Mouse (Mus musculus): Measurements from ENCODE around the gene Aig1. TPM values are rescaled to one million over a fixed set of nuclear protein-coding genes. Genes with fewer than 3 reads are reported as not detected.

Gene Aig1
- polyA plus RNA-seq, 1 experiment from 2014 or later: 66.2 TPM

- Histone ChIP-seq H3K4me2 (no peak overlapping the region), H3K4me3 (no peak overlapping the region), H3K36me3 (no peaks in the 10 kb centered on the region), H3K4me1 (replicated peaks) (peaks cover 14% of the 10 kb centered on the region), H3K9me3 (replicated peaks) (no peaks in the 10 kb centered on the region), H3K9ac (no peak overlapping the region), H3K27me3 (no peaks in the 10 kb centered on the region), H3K27ac (no peak overlapping the region)
- no peak for ATAC-seq (replicated peaks; ENCODE audit: insufficient number of reproducible peaks, insufficient read depth, low FRiP score, low read depth)
- WGBS: 67% methylated on average over 3 of the region's 3 CpGs
Observed at GRCm38 (mm10) chr10:13843746-13844145, 25.0 kb downstream of the Aig1 start.

GRCm38 (mm10) chr10:13842855-13843254, 25.9 kb downstream of the Aig1 start:
- Histone ChIP-seq H3K9me3 (replicated peaks) (no peaks in the 10 kb centered on the region), H3K4me3 (no peak overlapping the region), H3K27me3 (no peaks in the 10 kb centered on the region), H3K36me3 (no peaks in the 10 kb centered on the region), H3K27ac (0 out of 2 replicates have a peak overlapping the region, but pooled peaks have one; percentile 9), H3K4me1 (replicated peaks) (peaks cover 14% of the 10 kb centered on the region), H3K4me2 (0 out of 2 replicates have a peak overlapping the region, but pooled peaks have one; percentile 16), H3K9ac (no peak overlapping the region)
- 32% methylated on average over 8 of the region's 8 CpGs for WGBS
- ATAC-seq (replicated peaks; ENCODE audit: insufficient number of reproducible peaks, insufficient read depth, low FRiP score, low read depth): 0 out of 2 replicates have a peak, but pooled peaks have one; percentile 39

GRCm38 (mm10) chr10:13838511-13839126, 30.2 kb downstream of the Aig1 start:
- ATAC-seq (replicated peaks; ENCODE audit: insufficient number of reproducible peaks, insufficient read depth, low FRiP score, low read depth): no peak
- Histone ChIP-seq H3K27ac (no peak overlapping the region), H3K4me2 (no peak overlapping the region), H3K4me1 (replicated peaks) (peaks cover 14% of the 10 kb centered on the region), H3K27me3 (no peaks in the 10 kb centered on the region), H3K9ac (no peak overlapping the region), H3K9me3 (replicated peaks) (no peaks in the 10 kb centered on the region), H3K4me3 (no peak overlapping the region), H3K36me3 (no peaks in the 10 kb centered on the region)
- 67% methylated on average over 6 of the region's 6 CpGs for WGBS

- Histone ChIP-seq H3K9me3 (replicated peaks) (no peaks in the 10 kb centered on the region), H3K27ac (no peak overlapping the region), H3K4me2 (no peak overlapping the region), H3K27me3 (no peaks in the 10 kb centered on the region), H3K4me3 (no peak overlapping the region), H3K36me3 (no peaks in the 10 kb centered on the region), H3K9ac (no peak overlapping the region), H3K4me1 (replicated peaks) (peaks cover 8% of the 10 kb centered on the region)
- 0 out of 2 replicates have a peak, but pooled peaks have one; percentile 31 for ATAC-seq (replicated peaks; ENCODE audit: insufficient number of reproducible peaks, insufficient read depth, low FRiP score, low read depth)
- WGBS: 85% methylated on average over 21 of the region's 21 CpGs
Observed at GRCm38 (mm10) chr10:13837709-13838456, 30.9 kb downstream of the Aig1 start.

GRCm38 (mm10) chr10:13836956-13837355, 31.8 kb downstream of the Aig1 start:
- no peak for ATAC-seq (replicated peaks; ENCODE audit: insufficient number of reproducible peaks, insufficient read depth, low FRiP score, low read depth)
- WGBS: 90% methylated on average over 9 of the region's 9 CpGs
- H3K4me3 ChIP-seq: no peak overlapping the region

GRCm38 (mm10) chr10:13835737-13836475, 32.9 kb downstream of the Aig1 start:
- no peak for ATAC-seq (replicated peaks; ENCODE audit: insufficient number of reproducible peaks, insufficient read depth, low FRiP score, low read depth)
- H3K27me3 ChIP-seq: no peaks in the 10 kb centered on the region
- H3K9ac ChIP-seq: no peak overlapping the region
- no peak overlapping the region for H3K4me3 ChIP-seq
- H3K4me1 ChIP-seq (replicated peaks): peaks cover 6% of the 10 kb centered on the region; the same call in 1 of the 2 replicates
- 88% methylated on average over 10 of the region's 10 CpGs for WGBS
- no peak overlapping the region for H3K4me2 ChIP-seq
- no peaks in the 10 kb centered on the region for H3K9me3 ChIP-seq (replicated peaks)
- no peak overlapping the region for H3K27ac ChIP-seq
- H3K36me3 ChIP-seq: no peaks in the 10 kb centered on the region

More at GRCm38 (mm10) chr10:13836956-13837355, 31.8 kb downstream of the Aig1 start:
- Histone ChIP-seq H3K4me1 (replicated peaks) (peaks cover 6% of the 10 kb centered on the region), H3K9ac (no peak overlapping the region), H3K36me3 (no peaks in the 10 kb centered on the region), H3K9me3 (replicated peaks) (no peaks in the 10 kb centered on the region), H3K27ac (no peak overlapping the region), H3K27me3 (no peaks in the 10 kb centered on the region), H3K4me2 (no peak overlapping the region)

GRCm38 (mm10) chr10:13834056-13834455, 34.7 kb downstream of the Aig1 start:
- 56% methylated on average over 7 of the region's 7 CpGs for WGBS
- Histone ChIP-seq H3K4me3 (no peak overlapping the region), H3K36me3 (peaks cover 3% of the 10 kb centered on the region; the same call in 1 of the 2 replicates), H3K27ac (no peak overlapping the region), H3K4me1 (replicated peaks) (peaks cover 6% of the 10 kb centered on the region; the same call in 1 of the 2 replicates), H3K27me3 (no peaks in the 10 kb centered on the region), H3K9me3 (replicated peaks) (no peaks in the 10 kb centered on the region), H3K9ac (no peak overlapping the region), H3K4me2 (no peak overlapping the region)
- ATAC-seq (replicated peaks; ENCODE audit: insufficient number of reproducible peaks, insufficient read depth, low FRiP score, low read depth): no peak

- 0 out of 2 replicates have a peak, but pooled peaks cover 6% of the 10 kb centered on the region for H3K4me1 ChIP-seq (replicated peaks)
- no peak for ATAC-seq (replicated peaks; ENCODE audit: insufficient number of reproducible peaks, insufficient read depth, low FRiP score, low read depth)
- no peak overlapping the region for H3K4me2 ChIP-seq
- 85% methylated on average over 12 of the region's 12 CpGs for WGBS
- peaks cover 10% of the 10 kb centered on the region; the same call in 1 of the 2 replicates for H3K36me3 ChIP-seq
- no peak overlapping the region for H3K9ac ChIP-seq
- H3K4me3 ChIP-seq: no peak overlapping the region
- no peaks in the 10 kb centered on the region for H3K9me3 ChIP-seq (replicated peaks)
- H3K27me3 ChIP-seq: no peaks in the 10 kb centered on the region
- H3K27ac ChIP-seq: no peak overlapping the region
Observed at GRCm38 (mm10) chr10:13833066-13833566, 35.7 kb downstream of the Aig1 start.

- 63% methylated on average over 7 of the region's 7 CpGs for WGBS
- H3K9me3 ChIP-seq (replicated peaks): no peaks in the 10 kb centered on the region
Observed at GRCm38 (mm10) chr10:13832546-13833033, 36.2 kb downstream of the Aig1 start.

GRCm38 (mm10) chr10:13827150-13827549, 41.6 kb downstream of the Aig1 start:
- no peaks in the 10 kb centered on the region for H3K9me3 ChIP-seq (replicated peaks)
- peaks cover 14% of the 10 kb centered on the region; the same call in 1 of the 2 replicates for H3K36me3 ChIP-seq
- H3K4me2 ChIP-seq: no peak overlapping the region
- no peaks in the 10 kb centered on the region for H3K4me1 ChIP-seq (replicated peaks)
- H3K27me3 ChIP-seq: no peaks in the 10 kb centered on the region
- no peak overlapping the region for H3K9ac ChIP-seq
- H3K4me3 ChIP-seq: no peak overlapping the region
- H3K27ac ChIP-seq: no peak overlapping the region
- 95% methylated on average over 8 of the region's 8 CpGs for WGBS
- ATAC-seq (replicated peaks; ENCODE audit: insufficient number of reproducible peaks, insufficient read depth, low FRiP score, low read depth): no peak

More at GRCm38 (mm10) chr10:13832546-13833033, 36.2 kb downstream of the Aig1 start:
- Histone ChIP-seq H3K4me1 (replicated peaks) (0 out of 2 replicates have a peak, but pooled peaks cover 6% of the 10 kb centered on the region), H3K4me3 (no peak overlapping the region), H3K9ac (no peak overlapping the region), H3K27me3 (no peaks in the 10 kb centered on the region), H3K27ac (no peak overlapping the region), H3K36me3 (peaks cover 14% of the 10 kb centered on the region; the same call in 1 of the 2 replicates), H3K4me2 (no peak overlapping the region)
- ATAC-seq (replicated peaks; ENCODE audit: insufficient number of reproducible peaks, insufficient read depth, low FRiP score, low read depth): no peak; the same call in 1 of the 2 replicates

GRCm38 (mm10) chr10:13813591-13813990, 55.2 kb downstream of the Aig1 start:
- H3K9me3 ChIP-seq (replicated peaks): no peaks in the 10 kb centered on the region
- H3K27me3 ChIP-seq: no peaks in the 10 kb centered on the region
- no peak for ATAC-seq (replicated peaks; ENCODE audit: insufficient number of reproducible peaks, insufficient read depth, low FRiP score, low read depth)
- H3K4me2 ChIP-seq: no peak overlapping the region
- H3K36me3 ChIP-seq: no peaks in the 10 kb centered on the region
- no peak overlapping the region for H3K27ac ChIP-seq
- no peaks in the 10 kb centered on the region; the same call in 1 of the 2 replicates for H3K4me1 ChIP-seq (replicated peaks)
- no peak overlapping the region for H3K4me3 ChIP-seq
- no peak overlapping the region for H3K9ac ChIP-seq
- 92% methylated on average over 5 of the region's 5 CpGs for WGBS

Measured in heart, embryonic 15.5 days (tissue).